Mouse (Mus musculus): ENCODE measurements around the gene Gpank1. TPM values are rescaled to one million over a fixed set of nuclear protein-coding genes. Genes with fewer than 3 reads are reported as not detected.

Gpank1 gene
- total and polyA plus RNA-seq, 3 experiments, result 40.4 to 44.7 TPM; not detected in 1

DNA sequence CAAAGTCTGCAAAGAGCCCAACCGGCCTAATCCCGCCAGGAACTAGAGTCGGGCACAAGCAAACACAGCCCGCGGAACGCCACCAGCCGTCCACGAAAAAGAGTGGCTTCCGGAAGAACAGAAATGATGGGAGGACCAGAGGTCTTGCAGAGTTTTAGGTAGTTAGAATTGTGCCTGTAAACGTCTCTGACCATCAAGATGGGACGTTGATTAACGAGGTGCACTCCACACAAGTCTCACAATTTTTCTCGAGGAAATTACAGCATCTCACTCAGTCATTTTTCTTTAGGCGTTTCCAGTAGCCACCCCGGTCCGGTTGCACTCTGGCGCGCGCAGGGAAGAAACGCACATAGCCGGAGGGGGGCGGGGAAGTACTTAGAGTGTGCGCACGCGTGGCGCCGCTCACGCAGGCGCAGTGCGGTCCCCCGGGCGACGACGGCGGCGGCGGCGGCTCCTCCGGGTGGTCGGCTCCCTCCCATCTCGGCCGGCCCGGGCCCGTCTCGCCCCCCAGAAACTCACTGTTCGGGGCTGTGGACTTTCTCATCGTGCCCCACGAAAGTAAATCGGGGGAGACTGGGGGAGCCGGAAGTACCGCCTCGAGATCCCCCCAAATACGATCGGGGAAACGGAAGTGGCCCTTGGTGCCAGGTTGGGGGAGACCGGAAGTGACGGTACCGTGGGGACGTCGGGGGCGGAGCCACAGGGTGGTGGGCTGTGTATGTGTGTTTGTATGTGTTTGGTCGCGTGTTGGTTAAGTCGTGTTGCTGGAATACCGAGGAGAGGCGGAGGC lies 13.7 kb downstream of the Gpank1 start, which contains the start of gene Bag6:
Bag6 (plus strand) TSS at position 378 of the 790 bp plus-strand sequence.
- no peaks in the 10 kb centered on the region for H3K9me3 ChIP-seq (replicated peaks; ENCODE audit: insufficient read depth, low read length)
- H3K36me3 ChIP-seq (ENCODE audit: control insufficient read depth in 1 of 2, insufficient read depth in 2 of 2, low read length in 2 of 2), result peaks cover 0 to 18% of the 10 kb centered on the region in 2 experiments
- H3K4me3 ChIP-seq (ENCODE audit: control insufficient read depth in 1 of 2, insufficient read depth in 1 of 2, low read depth in 2 of 2, low read length in 2 of 2), result peak within 1 kb of the TSS; percentile 28 to 99
- peaks cover 39% of the 10 kb centered on the region for H3K79me2 ChIP-seq (ENCODE audit: control insufficient read depth, insufficient read depth, low read length, poor library complexity)
- H3K27me3 ChIP-seq (ENCODE audit: control insufficient read depth in 1 of 2, insufficient read depth in 2 of 2, low read length in 2 of 2), result no peaks in the 10 kb centered on the region
- TF ChIP-seq ELF1 (IDR thresholded peaks at IDR 0.05; ENCODE audit: low read depth, low read length) (peak; percentile 81), TAL1 (IDR thresholded peaks at IDR 0.05; ENCODE audit: low read length) (no peak), TBP (IDR thresholded peaks at IDR 0.05; ENCODE audit: low read depth, low read length) (peak; percentile 60), HCFC1 (IDR thresholded peaks at IDR 0.05; ENCODE audit: low read depth, low read length) (peak; percentile 90), NELFE (IDR thresholded peaks at IDR 0.05; ENCODE audit: low read depth, low read length) (peak; percentile 70), POLR2A (IDR thresholded peaks at IDR 0.05; ENCODE audit: control insufficient read depth in 1 of 2, insufficient read depth in 1 of 2, low read depth in 1 of 2, low read length in 2 of 2, poor library complexity in 1 of 2) (peak; percentile 76 to 82), GABPA (IDR thresholded peaks at IDR 0.05; ENCODE audit: low read depth, low read length) (no peak), RCOR1 (IDR thresholded peaks at IDR 0.05; ENCODE audit: low read depth, low read length) (no peak), ETS1 (IDR thresholded peaks at IDR 0.05; ENCODE audit: low read depth, low read length) (peak; percentile 61; the same call in 1 of the 2 replicates), SIN3A (IDR thresholded peaks at IDR 0.05; ENCODE audit: low read length) (peak; percentile 90), MAFK (IDR thresholded peaks at IDR 0.05; ENCODE audit: borderline replicate concordance, low read depth, low read length) (no peak), MAZ (IDR thresholded peaks at IDR 0.05; ENCODE audit: low read depth, low read length) (peak; percentile 88), NRF1 (IDR thresholded peaks at IDR 0.05; ENCODE audit: insufficient read depth, low read depth, low read length, poor library complexity, severe bottlenecking) (peak; percentile 93), ZNF384 (IDR thresholded peaks at IDR 0.05; ENCODE audit: low read depth, low read length) (no peak), ZMIZ1 (IDR thresholded peaks at IDR 0.05; ENCODE audit: low read depth, low read length) (peak; percentile 81), UBTF (IDR thresholded peaks at IDR 0.05; ENCODE audit: borderline replicate concordance, insufficient read depth, low read depth, low read length) (no peak), USF1 (IDR thresholded peaks at IDR 0.05; ENCODE audit: low read depth, low read length) (no peak), MYC (IDR thresholded peaks at IDR 0.05; ENCODE audit: low read depth, low read length) (no peak; the same call in 1 of the 2 replicates), MAX (IDR thresholded peaks at IDR 0.05; ENCODE audit: low read length) (peak; percentile 99), GATA1 (IDR thresholded peaks at IDR 0.05; ENCODE audit: low read depth, low read length) (0 out of 2 replicates have a peak, but pooled peaks have one; percentile 37), KAT2A (conservative IDR thresholded peaks at IDR 0.05; ENCODE audit: low read depth, low read length) (no peak; the same call in 1 of the 2 replicates), BHLHE40 (IDR thresholded peaks at IDR 0.05; ENCODE audit: borderline replicate concordance, low read depth, low read length) (no peak), JUND (IDR thresholded peaks at IDR 0.05; ENCODE audit: low read depth, low read length) (no peak), CTCF (IDR thresholded peaks at IDR 0.05 in 2 of 3, conservative IDR thresholded peaks at IDR 0.05 in 1 of 3; ENCODE audit: control insufficient read depth in 1 of 3, insufficient read depth in 1 of 3, low read depth in 2 of 3, low read length in 3 of 3, poor library complexity in 1 of 3, severe bottlenecking in 1 of 3) (no peak), MYB (IDR thresholded peaks at IDR 0.05; ENCODE audit: low read depth, low read length) (no peak), ZC3H11A (IDR thresholded peaks at IDR 0.05; ENCODE audit: low read depth, low read length) (no peak), CHD2 (IDR thresholded peaks at IDR 0.05; ENCODE audit: low read length) (no peak), MXI1 (IDR thresholded peaks at IDR 0.05; ENCODE audit: low read depth, low read length) (no peak; the same call in none of the 2 replicates), POLR2AphosphoS2 (IDR thresholded peaks at IDR 0.05; ENCODE audit: low read length) (peak; percentile 84), TCF12 (IDR thresholded peaks at IDR 0.05; ENCODE audit: low read depth, low read length) (peak; percentile 18), ZKSCAN1 (IDR thresholded peaks at IDR 0.05; ENCODE audit: low read depth, low read length) (no peak), RAD21 (IDR thresholded peaks at IDR 0.05; ENCODE audit: low read depth, low read length) (no peak)
- H3K4me1 ChIP-seq (ENCODE audit: control insufficient read depth in 1 of 2, insufficient read depth in 2 of 2, low read length in 2 of 2), result peaks cover 0 to 13% of the 10 kb centered on the region in 2 experiments; a peak in 2 of 4 replicates
- peak; percentile 96 for DNase-seq (ENCODE audit: low read depth, low spot score)
- peak within 1 kb of the TSS; percentile 99 for H3K9ac ChIP-seq (ENCODE audit: control insufficient read depth, low read depth, low read length, poor library complexity, severe bottlenecking)
- H3K27ac ChIP-seq (ENCODE audit: control insufficient read depth, low read depth, low read length), result peak within 1 kb of the TSS; percentile 99
